Mouse (Mus musculus) stomach, embryonic 14.5 days (tissue): ENCODE measurements around the gene Notch4. TPM values are rescaled to one million over a fixed set of nuclear protein-coding genes. Genes with fewer than 3 reads are reported as not detected.
A peak's percentile ranks its signal among the peaks of the same experiment; 100 is the strongest.

Source experiments
- ATAC-seq: fragments of 200-750 bp; cut with Nextera tagmentation; 2 replicates; pipeline ENCODE4 v1.8.0; 2017; ENCODE audit warnings: low read depth, moderate TSS enrichment; ENCODE audit not compliant: insufficient number of reproducible peaks, insufficient read depth, low FRiP score
- H3K27ac ChIP-seq: fragments of 300-500 bp; sonication (generic); 2 replicates; pipeline ENCODE4 v1.5.1; 2014; ENCODE audit warnings: mild to moderate bottlenecking, low read length, moderate library complexity, mixed read lengths
- H3K27me3 ChIP-seq: fragments of 300-500 bp; sonication (generic); 2 replicates; pipeline ENCODE4 v1.6.1; 2014; ENCODE audit warnings: low read length, control low read depth, mixed read lengths; ENCODE audit not compliant: control insufficient read depth, insufficient read depth
- H3K36me3 ChIP-seq: fragments of 300-500 bp; sonication (generic); 2 replicates; pipeline ENCODE4 v1.6.1; 2014; ENCODE audit warnings: mild to moderate bottlenecking, control low read depth, low read length, moderate library complexity, mixed read lengths; ENCODE audit not compliant: control insufficient read depth, insufficient read depth
- H3K4me1 ChIP-seq: fragments of 300-500 bp; sonication (generic); 2 replicates; pipeline ENCODE4 v1.6.1; 2014; ENCODE audit warnings: low read length, control low read depth, mixed read lengths; ENCODE audit not compliant: control insufficient read depth, insufficient read depth
- H3K4me2 ChIP-seq: fragments of 300-500 bp; sonication (generic); replicated peaks from 2 replicates; pipeline ENCODE4 v1.6.1; 2014; ENCODE audit warnings: low read depth, low read length, control low read depth
- H3K4me3 ChIP-seq: fragments of 300-500 bp; sonication (generic); 2 replicates; pipeline ENCODE4 v1.5.1; 2014; ENCODE audit warnings: low read depth, low read length, control low read depth
- H3K9ac ChIP-seq: fragments of 300-500 bp; sonication (generic); replicated peaks from 2 replicates; pipeline ENCODE4 v1.6.1; 2014; ENCODE audit warnings: low read depth, mild to moderate bottlenecking, control low read depth, low read length, moderate library complexity, mixed read lengths
- H3K9me3 ChIP-seq: fragments of 300-500 bp; sonication (generic); 2 replicates; pipeline ENCODE4 v1.6.1; 2016; ENCODE audit warnings: low read depth, low read length, control low read depth; ENCODE audit not compliant: control insufficient read depth
- WGBS: fragments of 180-500 bp; shearing (Covaris S2); extraction: QIAGEN DNeasy Blood & Tissue Kit; methylation state at CpG from one replicate; pipeline ENCODE4 v1.1.7; 2014; 5-methylcytosine and 5-hydroxymethylcytosine counted together
- polyA plus RNA-seq: library from polyadenylated mRNA; unstranded; fragments of >200 nt; fragmentation: Nextera tagmentation; extraction: Ambion mirVana; gene quantifications from 2 replicates; pipeline ENCODE4 v1.2.1, GENCODE M21; 2014

The Notch4 gene
- polyA plus RNA-seq, 1 experiment from 2014 or later = 3.9 TPM

DNA sequence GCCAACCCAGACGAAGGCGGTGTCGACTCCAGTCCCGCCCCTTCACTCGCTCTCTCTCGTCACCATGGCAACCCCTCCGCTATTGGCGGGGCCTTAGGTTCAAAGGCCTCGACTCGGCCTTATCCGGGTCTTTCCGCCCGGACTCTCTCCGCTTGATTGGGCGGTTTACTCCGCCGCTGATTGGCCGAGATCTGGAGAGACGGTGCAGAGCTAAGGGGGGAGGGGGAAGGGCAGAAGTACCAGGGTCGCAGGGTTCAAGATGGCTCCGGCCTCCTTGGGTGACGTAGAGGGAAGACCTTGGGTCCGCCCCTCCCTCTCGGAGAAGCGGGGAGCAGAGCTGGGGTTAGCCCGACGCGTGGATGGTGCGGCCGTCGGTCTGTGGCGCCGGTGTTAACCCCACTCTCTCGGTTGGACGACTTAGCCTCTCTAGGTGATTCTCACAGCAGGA lies 40.0 kb downstream of the Notch4 start, which contains the start of gene Agpat1:
Agpat1 (plus strand) TSS at position 202 of the 448 bp plus-strand sequence.
- H3K4me3 ChIP-seq = peak within 1 kb of the TSS; percentile 76
- H3K9ac ChIP-seq = peak within 1 kb of the TSS; percentile 84
- WGBS = under 1% methylated on average over 33 of the region's 35 CpGs
- peak within 1 kb of the TSS; percentile 93 for H3K27ac ChIP-seq
- no peaks in the 10 kb centered on the region for H3K9me3 ChIP-seq
- H3K4me1 ChIP-seq = peaks cover 27% of the 10 kb centered on the region
- peaks cover 9% of the 10 kb centered on the region; the same call in 1 of the 2 replicates for H3K36me3 ChIP-seq
- H3K27me3 ChIP-seq = no peaks in the 10 kb centered on the region
- ATAC-seq = peak; percentile 89
- H3K4me2 ChIP-seq = peak within 1 kb of the TSS; percentile 95

GRCm38 (mm10) chr17:34604511-34605237 lies 40.6 kb downstream of the Notch4 start:
- Histone ChIP-seq H3K9me3 (no peaks in the 10 kb centered on the region), H3K36me3 (peaks cover 9% of the 10 kb centered on the region; the same call in 1 of the 2 replicates), H3K9ac (peak overlapping the region; percentile 41), H3K27ac (peak overlapping the region; percentile 93), H3K4me1 (peaks cover 27% of the 10 kb centered on the region), H3K27me3 (no peaks in the 10 kb centered on the region), H3K4me2 (peak overlapping the region; percentile 95), H3K4me3 (peak overlapping the region; percentile 73)
- 16% methylated on average over 24 of the region's 24 CpGs for WGBS
- 0 out of 2 replicates have a peak, but pooled peaks have one; percentile 0 for ATAC-seq

GRCm38 (mm10) chr17:34605609-34606008 lies 41.5 kb downstream of the Notch4 start:
- WGBS = under 1% methylated on average over 29 of the region's 30 CpGs
- ATAC-seq = peak; percentile 30
- H3K4me2 ChIP-seq = peak overlapping the region; percentile 95

DNA sequence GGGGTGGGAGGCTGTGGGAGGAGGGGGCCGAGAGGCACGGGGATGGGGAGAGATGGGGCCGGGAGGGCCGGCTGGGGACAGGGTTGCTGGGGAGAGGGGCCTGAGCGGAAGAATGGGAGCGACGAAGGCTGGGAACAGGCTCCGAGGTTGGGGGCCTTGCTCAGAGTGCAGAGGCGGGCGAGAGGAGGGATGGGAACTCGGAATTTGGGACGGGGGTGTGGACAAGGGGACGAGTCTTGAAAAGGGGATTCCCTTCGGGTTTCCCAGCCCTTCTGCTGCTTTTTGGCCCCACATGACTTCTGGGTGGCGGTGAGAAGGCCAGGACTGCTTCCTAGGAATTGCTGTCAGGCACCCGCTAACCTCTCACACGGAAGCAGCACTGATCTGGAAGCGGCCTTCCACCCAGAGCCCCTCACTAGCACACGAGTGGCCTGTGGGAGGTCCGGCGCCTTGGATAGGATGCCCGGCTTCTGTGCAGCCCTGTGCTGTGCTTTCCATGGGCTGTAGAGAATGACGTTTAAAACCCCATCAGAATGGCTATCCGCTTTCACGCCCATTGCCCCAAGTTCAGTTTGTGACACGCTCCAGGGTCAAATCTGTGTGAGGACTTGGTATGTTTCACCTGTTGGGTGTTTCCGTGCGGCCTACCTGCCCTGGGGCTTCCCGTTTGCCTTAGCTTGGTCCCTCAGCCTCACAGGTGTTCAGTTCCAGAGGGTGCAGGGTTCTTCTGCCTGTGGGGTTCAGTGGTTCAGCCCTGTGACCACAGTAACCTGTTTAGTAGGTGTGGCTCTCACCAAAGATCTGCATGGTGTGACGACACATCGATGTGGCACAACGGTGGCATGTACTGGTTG lies 42.3 kb downstream of the Notch4 start:
- peaks cover 27% of the 10 kb centered on the region for H3K4me1 ChIP-seq

More at GRCm38 (mm10) chr17:34605609-34606008, 41.5 kb downstream of the Notch4 start:
- Histone ChIP-seq H3K27ac (peak overlapping the region; percentile 93), H3K4me1 (peaks cover 27% of the 10 kb centered on the region), H3K4me3 (peak overlapping the region; percentile 73), H3K9me3 (no peaks in the 10 kb centered on the region), H3K9ac (peak overlapping the region; percentile 96), H3K27me3 (no peaks in the 10 kb centered on the region), H3K36me3 (peaks cover 8% of the 10 kb centered on the region; the same call in 1 of the 2 replicates)

DNA sequence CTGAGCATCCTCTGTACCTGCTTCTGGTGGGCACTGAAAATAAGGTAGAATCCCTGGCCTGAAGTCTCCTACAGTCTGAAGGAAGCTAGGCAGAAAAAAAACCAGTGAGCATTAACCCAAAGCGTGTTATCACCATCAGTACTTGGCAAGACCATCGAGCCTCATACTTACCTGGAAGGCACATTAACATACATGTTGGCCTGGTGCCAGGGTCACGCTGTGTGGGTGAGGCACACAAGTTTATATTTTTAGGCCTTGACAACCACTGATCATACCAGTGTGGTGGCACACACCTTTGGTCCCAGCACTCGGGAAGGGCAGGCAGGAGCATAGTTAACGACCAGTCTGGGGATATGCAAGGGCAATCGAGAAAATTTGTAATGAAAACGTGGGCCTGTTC lies 43.9 kb downstream of the Notch4 start:
- Histone ChIP-seq H3K27me3 (no peaks in the 10 kb centered on the region), H3K9me3 (no peaks in the 10 kb centered on the region), H3K36me3 (peaks cover 26% of the 10 kb centered on the region), H3K27ac (no peak overlapping the region), H3K9ac (no peak overlapping the region), H3K4me3 (no peak overlapping the region), H3K4me1 (peaks cover 19% of the 10 kb centered on the region), H3K4me2 (no peak overlapping the region)
- 78% methylated on average over 7 of the region's 7 CpGs for WGBS
- ATAC-seq = no peak

More for the DNA sequence above, 42.3 kb downstream of the Notch4 start:
- ATAC-seq = no peak
- Histone ChIP-seq H3K9me3 (no peaks in the 10 kb centered on the region), H3K27ac (peak overlapping the region; percentile 93; the same call in 1 of the 2 replicates), H3K4me3 (peak overlapping the region; percentile 73), H3K9ac (peak overlapping the region; percentile 96), H3K27me3 (no peaks in the 10 kb centered on the region), H3K36me3 (peaks cover 14% of the 10 kb centered on the region), H3K4me2 (peak overlapping the region; percentile 95)
- 10% methylated on average over 32 of the region's 32 CpGs for WGBS

DNA sequence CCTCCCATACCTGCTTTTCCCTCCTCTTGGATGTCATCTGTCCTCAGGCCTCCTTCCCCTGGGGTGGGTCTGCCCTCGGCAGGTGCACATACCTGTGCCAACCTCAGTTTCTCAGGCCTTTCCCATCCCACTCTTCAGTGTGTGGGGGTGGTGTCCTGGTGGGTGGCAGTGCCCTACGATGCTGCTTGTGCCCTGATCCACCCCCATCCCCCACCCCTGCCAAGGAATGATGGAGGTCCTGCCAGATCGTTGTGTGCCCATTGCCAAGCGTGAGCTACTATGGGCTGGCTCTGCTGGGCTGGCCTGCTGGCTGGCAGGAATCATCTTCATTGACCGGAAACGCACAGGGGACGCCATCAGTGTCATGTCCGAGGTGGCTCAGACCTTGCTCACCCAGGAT lies 47.0 kb downstream of the Notch4 start:
- H3K4me1 ChIP-seq = peaks cover 11% of the 10 kb centered on the region; the same call in 1 of the 2 replicates
- H3K27me3 ChIP-seq = no peaks in the 10 kb centered on the region
- no peak overlapping the region for H3K4me3 ChIP-seq
- no peak overlapping the region for H3K9ac ChIP-seq
- H3K27ac ChIP-seq = no peak overlapping the region
- no peaks in the 10 kb centered on the region for H3K9me3 ChIP-seq
- peaks cover 40% of the 10 kb centered on the region for H3K36me3 ChIP-seq
- ATAC-seq = no peak
- H3K4me2 ChIP-seq = no peak overlapping the region
- 92% methylated on average over 8 of the region's 8 CpGs for WGBS

- H3K9ac ChIP-seq = no peak overlapping the region
- WGBS = 78% methylated on average over 11 of the region's 11 CpGs
- no peak for ATAC-seq
- H3K9me3 ChIP-seq = no peaks in the 10 kb centered on the region
- no peak overlapping the region for H3K27ac ChIP-seq
- H3K4me3 ChIP-seq = no peak overlapping the region
- H3K4me1 ChIP-seq = no peaks in the 10 kb centered on the region
- no peak overlapping the region for H3K4me2 ChIP-seq
- H3K27me3 ChIP-seq = no peaks in the 10 kb centered on the region
- peaks cover 54% of the 10 kb centered on the region for H3K36me3 ChIP-seq
Observed at GRCm38 (mm10) chr17:34613054-34613645, 49.1 kb downstream of the Notch4 start.

- 88% methylated on average over 10 of the region's 10 CpGs for WGBS
Observed at GRCm38 (mm10) chr17:34613830-34614229, 49.8 kb downstream of the Notch4 start.

More at GRCm38 (mm10) chr17:34613830-34614229, 49.8 kb downstream of the Notch4 start:
- Histone ChIP-seq H3K4me1 (no peaks in the 10 kb centered on the region), H3K36me3 (peaks cover 54% of the 10 kb centered on the region), H3K4me2 (no peak overlapping the region), H3K4me3 (no peak overlapping the region), H3K9ac (no peak overlapping the region), H3K27ac (no peak overlapping the region), H3K27me3 (no peaks in the 10 kb centered on the region), H3K9me3 (no peaks in the 10 kb centered on the region)
- ATAC-seq = no peak
